Mouse (Mus musculus): ENCODE data around the gene Zfpm1. TPM values are rescaled to one million over a fixed set of nuclear protein-coding genes. Genes with fewer than 3 reads are reported as not detected.

The Zfpm1 gene
- total RNA-seq, 1 experiment from 2014 or later, result 72.2 TPM

DNA sequence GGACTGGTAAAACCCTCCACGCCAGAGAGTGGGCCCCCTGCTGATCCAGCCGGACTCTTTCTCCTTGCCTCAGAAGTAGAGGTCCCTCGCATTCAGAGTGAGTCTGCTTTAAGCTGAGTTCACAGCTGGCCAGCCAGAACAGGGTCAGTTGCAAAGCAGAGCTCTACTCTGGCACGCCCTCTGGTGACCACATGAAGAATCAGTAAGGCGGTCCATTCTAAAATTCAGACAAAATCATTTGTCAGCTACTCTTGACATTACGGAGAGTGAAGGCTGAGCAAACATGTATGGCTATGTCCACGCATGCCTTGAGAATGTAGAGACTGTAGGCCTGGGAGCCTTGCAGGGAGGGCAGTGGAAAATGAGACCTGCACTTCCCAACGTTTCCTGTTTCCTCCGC lies 87.7 kb downstream of the Zfpm1 start:
- peak; percentile 91 for ATAC-seq (replicated peaks; ENCODE audit: low read depth, poor library complexity, severe bottlenecking)

DNA sequence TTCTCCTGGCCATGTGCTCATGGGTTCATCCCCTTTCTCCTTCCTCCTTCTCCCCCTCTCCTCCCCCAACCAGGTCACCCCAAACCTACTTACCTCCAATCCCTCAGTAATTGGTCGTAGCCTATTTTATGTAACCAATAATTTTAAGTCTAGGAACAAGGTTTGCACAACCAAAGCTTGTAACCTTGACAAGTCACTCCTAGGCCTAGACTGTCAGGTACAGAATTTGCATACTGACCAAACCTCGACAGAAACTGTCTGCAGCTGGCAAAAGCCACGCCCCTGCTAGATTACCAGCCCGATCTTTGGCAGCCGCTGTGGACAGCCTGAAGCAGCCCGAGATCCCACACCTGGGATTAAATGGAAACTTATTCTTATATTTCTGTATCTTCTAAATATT lies 89.8 kb downstream of the Zfpm1 start:
- ATAC-seq (replicated peaks; ENCODE audit: low read depth, poor library complexity, severe bottlenecking), result no peak

DNA sequence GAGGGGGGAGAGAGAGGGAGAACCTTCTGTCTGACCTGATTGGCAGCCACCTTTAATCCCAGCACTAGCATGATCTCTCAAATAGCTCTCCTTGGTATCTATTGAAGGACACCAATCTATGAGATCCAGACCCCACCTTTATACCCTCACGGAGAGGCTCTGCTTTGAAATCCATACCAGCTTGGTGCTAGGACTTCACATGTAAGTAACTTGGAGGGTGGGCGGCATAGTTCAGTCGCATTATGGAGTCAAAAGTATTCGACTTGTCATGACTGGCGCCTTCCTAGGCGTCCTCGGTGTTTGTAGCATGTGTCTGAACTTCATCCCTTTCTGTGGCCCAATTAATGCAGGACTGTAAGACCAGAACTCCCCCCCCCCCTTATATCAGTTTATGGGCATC lies 93.4 kb downstream of the Zfpm1 start:
- no peak for ATAC-seq (replicated peaks; ENCODE audit: low read depth, poor library complexity, severe bottlenecking)

- ATAC-seq (replicated peaks; ENCODE audit: low read depth, poor library complexity, severe bottlenecking), result no peak
These were observed 93.9 kb downstream of the Zfpm1 start for GRCm38 (mm10) chr8:122375751-122376364.

DNA sequence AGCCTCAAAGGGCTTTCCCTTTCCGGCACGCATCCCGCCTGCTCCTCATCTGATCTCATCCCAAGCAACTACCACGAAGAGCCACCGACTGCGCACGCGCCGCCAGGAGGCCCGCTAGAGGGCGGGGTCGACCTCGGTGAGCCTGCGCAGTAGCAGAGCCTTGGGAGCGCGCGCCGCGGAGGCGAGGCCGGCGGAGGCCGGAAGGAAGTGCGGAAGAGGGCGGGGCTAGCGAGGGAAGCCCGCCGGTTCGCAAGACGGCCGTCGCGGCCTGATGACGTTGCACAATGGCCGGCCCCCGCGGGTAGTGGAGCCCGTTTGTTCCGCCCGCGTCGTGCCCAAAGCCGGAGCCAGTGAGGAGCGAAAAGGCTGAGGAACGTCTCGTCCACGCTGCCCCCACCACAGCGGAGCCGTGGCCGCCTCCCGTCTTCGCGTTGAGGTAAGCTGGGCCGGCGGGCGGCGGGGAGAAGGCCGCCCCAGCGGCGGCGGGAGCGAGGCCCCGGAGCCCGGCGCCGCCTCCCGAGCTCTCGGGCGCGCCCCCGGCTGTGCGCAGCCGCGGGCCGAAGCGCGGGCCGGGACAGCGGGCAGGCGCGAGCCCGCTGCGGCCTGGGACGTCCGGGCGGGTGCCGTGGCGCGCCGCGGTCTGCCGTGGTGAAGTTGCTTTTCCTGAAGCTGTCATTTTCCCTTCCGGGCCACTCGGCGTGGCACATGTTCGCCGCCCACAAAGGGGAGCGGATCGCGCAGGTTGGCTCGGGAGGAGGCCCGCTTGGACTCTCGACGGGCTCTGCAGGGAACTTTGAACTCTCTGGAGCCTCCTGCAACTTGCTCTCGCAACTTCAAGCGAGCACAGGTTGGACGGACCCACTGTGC lies 94.7 kb downstream of the Zfpm1 start, which contains the start of gene Zc3h18:
Gene Zc3h18 (plus strand): TSS at position 245 of the 867 bp plus-strand sequence.
- ATAC-seq (replicated peaks; ENCODE audit: low read depth, poor library complexity, severe bottlenecking), result peak; percentile 92

DNA sequence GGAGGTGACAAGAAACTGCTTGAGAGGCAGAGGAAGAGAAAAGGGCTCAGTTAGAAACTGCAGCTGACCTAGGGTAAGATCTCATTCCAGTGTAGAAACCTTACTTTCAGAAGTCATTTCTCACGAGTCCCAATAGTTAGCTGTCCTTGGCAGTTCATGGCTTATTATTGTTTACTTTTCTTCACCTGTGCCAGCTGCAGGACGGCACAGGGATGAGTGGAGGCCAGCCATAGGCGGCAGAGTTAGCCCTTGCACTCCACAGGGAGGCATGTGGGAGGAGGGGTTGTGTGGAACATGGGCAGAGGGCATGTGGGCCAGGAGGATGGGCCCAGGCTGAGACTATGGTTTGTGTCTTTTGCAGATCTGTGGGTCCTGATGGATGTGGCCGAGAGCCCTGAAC lies 101.1 kb downstream of the Zfpm1 start:
- ATAC-seq (replicated peaks; ENCODE audit: low read depth, poor library complexity, severe bottlenecking), result no peak

Other genes with a start within 250 kb of the Zfpm1 start
- not detected in 2 replicates for gene Trhr2, start 78.6 kb downstream of the Zfpm1 start, total RNA-seq (2017)
- 68.9 and 81.0 TPM in 2 replicates for gene Zc3h18, start 94.5 kb downstream of the Zfpm1 start, total RNA-seq (2017)
- gene Il17c, start 139.9 kb downstream of the Zfpm1 start, total RNA-seq (2017), result 0.96 TPM in 1 of 2 replicates, not detected in the other
- gene Cyba, start 150.8 kb downstream of the Zfpm1 start, total RNA-seq (2017), result 42.2 and 44.6 TPM in 2 replicates
- gene Mvd, start 161.3 kb downstream of the Zfpm1 start, total RNA-seq (2017), result 1.2 and 3.2 TPM in 2 replicates
- gene Snai3, start 178.6 kb downstream of the Zfpm1 start, total RNA-seq (2017), result not detected in 2 replicates
- 28.9 and 31.6 TPM in 2 replicates for gene Rnf166, start 193.9 kb downstream of the Zfpm1 start, total RNA-seq (2017)
- 7.8 and 26.5 TPM in 2 replicates for gene Ctu2, start 194.0 kb downstream of the Zfpm1 start, total RNA-seq (2017)

Data from common myeloid progenitor, adult 5-6 weeks (primary cell).